Mouse (Mus musculus): ENCODE data around the gene Gmcl1. TPM values are rescaled to one million over a fixed set of nuclear protein-coding genes. Genes with fewer than 3 reads are reported as not detected.

Gene Gmcl1
- polyA plus RNA-seq, 1 experiment = 20.5 TPM

DNA sequence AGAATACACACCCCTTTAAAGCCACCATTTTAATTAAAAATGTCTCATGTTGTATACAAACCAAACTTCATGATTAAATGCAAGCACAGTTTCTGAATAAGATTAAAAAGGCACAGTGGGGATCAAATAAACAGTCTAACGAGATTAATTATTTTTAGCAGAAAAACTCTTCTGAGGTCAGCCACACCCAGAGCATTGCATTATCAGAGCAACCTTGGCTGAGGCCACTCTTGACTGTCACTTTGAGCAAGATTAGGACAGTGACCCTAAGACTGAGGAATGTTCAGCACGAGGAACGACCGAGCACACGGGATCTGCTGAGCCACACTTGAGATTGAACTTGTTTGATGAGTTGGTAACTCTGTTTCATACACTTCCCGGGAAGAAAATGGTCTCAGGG is 3.6 kb upstream of the Gmcl1 start:
- peaks cover 38% of the 10 kb centered on the region for H3K36me3 ChIP-seq (ENCODE audit: control insufficient read depth, insufficient read depth, low read length)
- TF ChIP-seq CTCF (IDR thresholded peaks at IDR 0.05; ENCODE audit: extremely low read depth, insufficient read length, insufficient replicate concordance, low read depth, low read length) = no peak
- no peak for TF ChIP-seq POLR2A (IDR thresholded peaks at IDR 0.05; ENCODE audit: low read depth, low read length)
- H3K27me3 ChIP-seq (ENCODE audit: control insufficient read depth, insufficient read depth, low read length) = no peaks in the 10 kb centered on the region
- WGBS = 68% methylated on average over 6 of the region's 6 CpGs
- H3K4me3 ChIP-seq (ENCODE audit: low read depth, low read length) = no peak overlapping the region
- no peak overlapping the region for H3K27ac ChIP-seq (ENCODE audit: insufficient read depth, low read depth, low read length)
- no peaks in the 10 kb centered on the region for H3K4me1 ChIP-seq (ENCODE audit: control insufficient read depth, insufficient read depth, insufficient read length, low read length)

DNA sequence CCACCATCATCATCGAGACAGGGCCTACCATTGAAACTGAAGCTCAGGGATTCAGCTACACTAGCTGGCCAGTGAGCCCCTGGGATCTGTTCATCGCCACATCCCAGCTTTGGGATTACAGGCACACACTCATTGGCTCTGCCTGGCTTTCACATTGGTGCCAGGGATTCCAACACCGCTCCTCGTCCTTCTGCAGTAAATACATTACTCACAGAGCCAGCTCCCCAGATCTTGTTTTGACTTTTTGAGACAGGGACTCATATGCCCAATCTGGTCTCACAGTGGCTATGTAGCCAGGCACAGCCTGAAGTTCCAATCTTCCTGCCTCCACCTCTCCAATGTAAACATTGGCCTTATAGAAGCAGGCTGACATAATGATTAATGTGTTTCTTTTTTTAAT is 3.1 kb upstream of the Gmcl1 start:
- Histone ChIP-seq H3K27me3 (ENCODE audit: control insufficient read depth, insufficient read depth, low read length) (no peaks in the 10 kb centered on the region), H3K36me3 (ENCODE audit: control insufficient read depth, insufficient read depth, low read length) (peaks cover 33% of the 10 kb centered on the region), H3K4me1 (ENCODE audit: control insufficient read depth, insufficient read depth, insufficient read length, low read length) (no peaks in the 10 kb centered on the region), H3K4me3 (ENCODE audit: low read depth, low read length) (no peak overlapping the region), H3K27ac (ENCODE audit: insufficient read depth, low read depth, low read length) (no peak overlapping the region)
- TF ChIP-seq CTCF (IDR thresholded peaks at IDR 0.05; ENCODE audit: extremely low read depth, insufficient read length, insufficient replicate concordance, low read depth, low read length) = no peak
- WGBS = 89% methylated on average over 4 of the region's 4 CpGs

DNA sequence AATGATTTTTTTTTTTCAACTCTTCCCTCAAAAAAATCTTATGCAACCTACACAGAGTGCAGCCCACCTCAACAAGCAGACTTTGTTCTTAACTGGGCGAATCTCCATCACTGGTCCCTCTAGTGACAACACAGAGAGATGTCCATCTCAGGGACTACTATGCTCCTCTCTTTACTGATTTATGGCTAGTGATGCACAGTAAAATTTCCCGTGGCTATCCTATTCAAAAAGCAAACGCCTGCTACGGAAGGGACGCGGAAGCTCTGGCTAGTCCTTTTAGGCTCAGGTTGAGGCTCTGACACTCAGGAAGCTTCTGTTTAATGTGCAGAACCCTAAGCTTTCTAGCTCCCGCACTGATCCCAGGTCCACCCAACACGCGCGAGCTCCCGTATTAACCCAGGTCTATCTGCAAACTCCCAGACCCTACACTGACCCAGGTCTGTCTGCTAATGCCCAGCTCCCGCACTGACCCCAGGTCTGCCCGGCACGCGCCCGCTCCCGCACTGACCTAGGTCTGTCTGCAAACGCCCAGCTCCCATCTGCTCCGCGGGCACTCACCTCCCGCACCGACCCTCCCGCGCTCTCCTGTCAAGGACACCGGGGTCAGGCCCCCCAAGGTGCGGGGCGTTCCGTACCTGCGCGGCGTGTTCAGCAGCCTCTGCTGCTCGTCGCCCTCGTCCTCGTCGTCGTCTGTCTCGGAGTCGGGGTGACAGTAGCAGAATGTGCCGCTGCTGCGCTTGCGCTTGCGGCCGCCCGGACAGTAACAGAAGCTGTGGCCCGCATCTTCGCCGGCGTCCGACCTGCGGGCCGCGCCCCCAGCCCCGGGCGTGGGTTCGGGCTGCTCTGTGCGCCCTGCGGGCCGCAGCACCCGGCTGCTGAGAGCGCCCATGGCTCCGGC is 658 bp downstream of the Gmcl1 start:
- WGBS = under 1% methylated on average over 62 of the region's 62 CpGs
- no peaks in the 10 kb centered on the region for H3K27me3 ChIP-seq (ENCODE audit: control insufficient read depth, insufficient read depth, low read length)
- peaks cover under 1% of the 10 kb centered on the region; the same call in 1 of the 2 replicates for H3K4me1 ChIP-seq (ENCODE audit: control insufficient read depth, insufficient read depth, insufficient read length, low read length)
- peaks cover 7% of the 10 kb centered on the region for H3K36me3 ChIP-seq (ENCODE audit: control insufficient read depth, insufficient read depth, low read length)
- peak overlapping the region; percentile 51 for H3K27ac ChIP-seq (ENCODE audit: insufficient read depth, low read depth, low read length)
- TF ChIP-seq CTCF (IDR thresholded peaks at IDR 0.05; ENCODE audit: extremely low read depth, insufficient read length, insufficient replicate concordance, low read depth, low read length) (no peak), POLR2A (IDR thresholded peaks at IDR 0.05; ENCODE audit: low read depth, low read length) (no peak)
- H3K4me3 ChIP-seq (ENCODE audit: low read depth, low read length) = peak overlapping the region; percentile 83

DNA sequence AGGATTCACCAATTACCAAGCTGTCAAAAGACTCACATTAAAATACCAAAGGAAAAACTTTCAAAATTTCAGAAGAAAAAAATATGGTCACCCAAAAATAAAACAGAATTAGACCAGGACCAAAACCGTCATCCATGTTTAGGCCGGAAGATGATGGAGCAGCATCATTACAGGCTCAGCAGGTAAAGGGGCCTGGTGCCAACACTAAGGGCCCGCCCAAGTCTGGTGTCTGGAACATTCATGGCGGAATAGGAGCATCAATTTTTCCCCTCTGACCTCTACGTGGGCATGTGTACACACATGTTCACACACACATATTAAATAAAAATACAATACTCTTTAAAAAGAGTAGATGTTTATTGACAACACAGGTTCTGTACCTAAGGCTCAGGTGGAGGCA is 4.5 kb downstream of the Gmcl1 start:
- Histone ChIP-seq H3K27ac (ENCODE audit: insufficient read depth, low read depth, low read length) (no peak overlapping the region), H3K27me3 (ENCODE audit: control insufficient read depth, insufficient read depth, low read length) (no peaks in the 10 kb centered on the region), H3K4me1 (ENCODE audit: control insufficient read depth, insufficient read depth, insufficient read length, low read length) (peaks cover 2% of the 10 kb centered on the region; the same call in 1 of the 2 replicates), H3K4me3 (ENCODE audit: low read depth, low read length) (no peak overlapping the region), H3K36me3 (ENCODE audit: control insufficient read depth, insufficient read depth, low read length) (peaks cover 9% of the 10 kb centered on the region)
- WGBS = 90% methylated on average over 5 of the region's 5 CpGs
- no peak for TF ChIP-seq CTCF (IDR thresholded peaks at IDR 0.05; ENCODE audit: extremely low read depth, insufficient read length, insufficient replicate concordance, low read depth, low read length)
- no peak for TF ChIP-seq POLR2A (IDR thresholded peaks at IDR 0.05; ENCODE audit: low read depth, low read length)

GRCm38 (mm10) chr6:86721977-86722376 is 11.2 kb downstream of the Gmcl1 start:
- no peaks in the 10 kb centered on the region for H3K4me1 ChIP-seq (ENCODE audit: control insufficient read depth, insufficient read depth, insufficient read length, low read length)
- no peak overlapping the region for H3K27ac ChIP-seq (ENCODE audit: insufficient read depth, low read depth, low read length)
- WGBS = 92% methylated on average over 3 of the region's 3 CpGs
- TF ChIP-seq CTCF (IDR thresholded peaks at IDR 0.05; ENCODE audit: extremely low read depth, insufficient read length, insufficient replicate concordance, low read depth, low read length) = no peak
- no peak for TF ChIP-seq POLR2A (IDR thresholded peaks at IDR 0.05; ENCODE audit: low read depth, low read length)
- peaks cover 21% of the 10 kb centered on the region for H3K36me3 ChIP-seq (ENCODE audit: control insufficient read depth, insufficient read depth, low read length)
- H3K27me3 ChIP-seq (ENCODE audit: control insufficient read depth, insufficient read depth, low read length) = no peaks in the 10 kb centered on the region
- no peak overlapping the region for H3K4me3 ChIP-seq (ENCODE audit: low read depth, low read length)

DNA sequence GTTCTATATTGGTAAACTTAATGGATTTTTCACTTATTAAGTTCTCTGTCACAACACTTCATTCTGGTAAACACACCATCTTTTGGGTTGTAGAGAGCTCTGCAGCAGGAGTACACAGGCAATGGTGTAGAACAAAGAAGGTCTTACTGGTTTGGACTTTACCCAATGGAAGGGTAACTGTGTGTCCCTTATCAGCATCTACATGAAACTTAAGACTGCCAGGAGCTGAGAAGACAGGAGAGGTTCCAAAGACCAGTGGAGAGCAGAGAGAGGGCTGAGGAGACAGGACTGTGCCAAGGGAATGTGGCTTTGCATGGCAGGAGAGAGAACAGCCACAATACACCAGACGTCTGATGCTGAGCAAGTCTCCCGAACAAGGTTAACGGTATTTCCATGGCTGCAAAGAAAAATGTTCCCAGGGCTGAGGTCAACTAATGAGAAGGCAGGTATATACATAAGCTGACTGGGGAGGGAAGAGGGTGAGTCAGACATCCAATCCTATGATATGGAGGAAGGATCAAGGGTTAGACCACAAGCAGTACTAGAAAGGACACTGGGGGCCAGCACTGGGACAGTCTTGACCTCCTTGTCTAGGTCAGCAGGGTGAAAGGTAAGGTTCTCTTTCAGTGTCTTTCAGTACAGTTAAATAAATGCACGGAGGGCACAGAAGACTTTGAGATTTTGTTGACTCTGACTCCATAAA is 25.0 kb downstream of the Gmcl1 start:
- Histone ChIP-seq H3K4me1 (ENCODE audit: control insufficient read depth, insufficient read depth, insufficient read length, low read length) (peaks cover 7% of the 10 kb centered on the region; the same call in 1 of the 2 replicates), H3K4me3 (ENCODE audit: low read depth, low read length) (no peak overlapping the region), H3K27me3 (ENCODE audit: control insufficient read depth, insufficient read depth, low read length) (no peaks in the 10 kb centered on the region), H3K36me3 (ENCODE audit: control insufficient read depth, insufficient read depth, low read length) (peaks cover 29% of the 10 kb centered on the region), H3K27ac (ENCODE audit: insufficient read depth, low read depth, low read length) (peak overlapping the region; percentile 92)
- 26% methylated on average over 4 of the region's 4 CpGs for WGBS
- TF ChIP-seq CTCF (IDR thresholded peaks at IDR 0.05; ENCODE audit: extremely low read depth, insufficient read length, insufficient replicate concordance, low read depth, low read length) = no peak
- TF ChIP-seq POLR2A (IDR thresholded peaks at IDR 0.05; ENCODE audit: low read depth, low read length) = no peak

- no peak overlapping the region for H3K27ac ChIP-seq (ENCODE audit: insufficient read depth, low read depth, low read length)
- no peak for TF ChIP-seq CTCF (IDR thresholded peaks at IDR 0.05; ENCODE audit: extremely low read depth, insufficient read length, insufficient replicate concordance, low read depth, low read length)
- TF ChIP-seq POLR2A (IDR thresholded peaks at IDR 0.05; ENCODE audit: low read depth, low read length) = no peak
- peaks cover 7% of the 10 kb centered on the region for H3K4me1 ChIP-seq (ENCODE audit: control insufficient read depth, insufficient read depth, insufficient read length, low read length)
- no peak overlapping the region for H3K4me3 ChIP-seq (ENCODE audit: low read depth, low read length)
- WGBS = 80% methylated on average over 9 of the region's 9 CpGs
- peaks cover 44% of the 10 kb centered on the region for H3K36me3 ChIP-seq (ENCODE audit: control insufficient read depth, insufficient read depth, low read length)
- no peaks in the 10 kb centered on the region for H3K27me3 ChIP-seq (ENCODE audit: control insufficient read depth, insufficient read depth, low read length)
Observed at GRCm38 (mm10) chr6:86702577-86702976, 30.6 kb downstream of the Gmcl1 start.

All from small intestine, adult 2 months (tissue).